Mouse (Mus musculus): ENCODE measurements at regions not wholly inside any gene's neighbourhood (a gene's known extent, or its start where the extent isn't known, plus 50 kb on each side); places are given as distances from the start of the nearest gene placed in this dataset.

DNA sequence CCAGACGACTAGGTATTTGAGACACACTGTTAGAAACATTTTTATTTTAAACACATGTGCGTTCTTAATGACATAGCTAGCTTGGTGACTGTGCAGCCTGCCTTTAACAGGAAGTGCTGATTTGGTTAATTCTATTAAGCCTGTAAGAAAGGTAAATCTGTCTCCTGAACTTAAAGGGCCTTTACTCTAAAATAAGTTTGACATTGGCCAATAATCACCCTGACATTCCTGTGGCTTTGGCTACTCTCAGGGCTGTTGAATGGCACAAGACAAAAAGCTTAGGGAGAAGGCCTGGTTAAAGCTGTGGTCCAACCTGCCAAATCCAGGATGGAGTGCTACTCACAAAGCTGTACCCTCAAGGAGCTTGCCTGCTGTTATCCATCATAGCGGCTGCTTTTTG, 201.0 kb upstream of the Rspo3 start:
- Histone ChIP-seq H3K4me3 (no peak overlapping the region), H3K4me2 (replicated peaks) (no peak overlapping the region), H3K27me3 (replicated peaks) (no peaks in the 10 kb centered on the region), H3K9me3 (no peaks in the 10 kb centered on the region), H3K27ac (no peak overlapping the region), H3K36me3 (no peaks in the 10 kb centered on the region), H3K9ac (no peak overlapping the region), H3K4me1 (no peaks in the 10 kb centered on the region)
- ATAC-seq (ENCODE audit: low FRiP score, low read depth): no peak
- WGBS: 86% methylated on average over 3 of the region's 3 CpGs

DNA sequence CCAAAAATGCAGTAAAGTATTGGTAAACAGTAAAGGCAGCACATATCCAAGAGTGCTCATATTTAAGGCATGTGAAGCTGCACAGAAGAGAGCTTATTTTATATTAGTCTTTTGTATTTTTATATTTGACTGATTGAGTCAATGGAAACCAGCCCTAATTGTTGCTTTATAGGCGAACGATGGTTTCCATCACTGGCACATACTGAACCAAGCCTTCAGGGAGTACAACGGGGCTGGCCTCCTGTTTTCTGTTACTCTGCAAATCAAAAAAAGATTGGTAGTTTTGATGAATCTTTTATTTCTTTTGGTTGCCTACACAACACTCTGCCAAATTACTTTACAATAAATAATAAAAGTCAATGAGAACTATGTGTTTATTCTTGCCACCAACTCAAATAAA, 189.7 kb upstream of the Rspo3 start:
- 88% methylated on average over 3 of the region's 3 CpGs for WGBS
- Histone ChIP-seq H3K4me2 (replicated peaks) (no peak overlapping the region), H3K9ac (no peak overlapping the region), H3K9me3 (no peaks in the 10 kb centered on the region), H3K36me3 (no peaks in the 10 kb centered on the region), H3K4me3 (no peak overlapping the region), H3K27ac (no peak overlapping the region), H3K4me1 (no peaks in the 10 kb centered on the region), H3K27me3 (replicated peaks) (no peaks in the 10 kb centered on the region)
- ATAC-seq (ENCODE audit: low FRiP score, low read depth): no peak

DNA sequence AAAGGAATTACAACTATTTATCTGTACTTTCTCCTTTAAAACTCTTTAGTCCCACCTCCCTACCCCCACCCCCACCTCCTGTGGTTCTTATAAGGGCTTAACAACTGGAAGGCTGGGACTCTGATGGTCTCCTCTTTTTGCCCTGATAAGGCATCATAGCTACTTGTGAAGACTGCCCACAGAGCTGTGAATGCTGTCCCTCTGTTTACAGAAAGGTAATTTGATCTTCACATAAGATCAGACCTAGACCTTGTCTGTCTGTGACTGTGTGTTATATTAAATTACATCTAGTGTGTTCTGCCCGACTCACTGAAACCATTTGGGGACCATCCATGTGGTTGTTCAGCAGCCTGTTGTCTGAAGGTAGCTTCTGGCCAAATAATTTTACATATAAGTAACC, 175.3 kb upstream of the Rspo3 start:
- no peak overlapping the region for H3K27ac ChIP-seq
- H3K4me3 ChIP-seq: no peak overlapping the region
- no peaks in the 10 kb centered on the region for H3K4me1 ChIP-seq
- no peak overlapping the region for H3K9ac ChIP-seq
- 61% methylated on average over 1 of the region's 1 CpGs for WGBS
- no peaks in the 10 kb centered on the region for H3K36me3 ChIP-seq
- no peak for ATAC-seq (ENCODE audit: low FRiP score, low read depth)
- no peaks in the 10 kb centered on the region for H3K9me3 ChIP-seq
- no peaks in the 10 kb centered on the region for H3K27me3 ChIP-seq (replicated peaks)
- H3K4me2 ChIP-seq (replicated peaks): no peak overlapping the region

GRCm38 (mm10) chr10:29708653-29709052, 173.0 kb upstream of the Rspo3 start:
- H3K27ac ChIP-seq: no peak overlapping the region
- WGBS: 68% methylated on average over 2 of the region's 2 CpGs
- no peak overlapping the region for H3K4me3 ChIP-seq
- ATAC-seq (ENCODE audit: low FRiP score, low read depth): no peak
- no peak overlapping the region for H3K4me2 ChIP-seq (replicated peaks)
- no peaks in the 10 kb centered on the region for H3K36me3 ChIP-seq
- H3K9ac ChIP-seq: no peak overlapping the region
- H3K9me3 ChIP-seq: no peaks in the 10 kb centered on the region
- no peaks in the 10 kb centered on the region for H3K4me1 ChIP-seq
- no peaks in the 10 kb centered on the region for H3K27me3 ChIP-seq (replicated peaks)

DNA sequence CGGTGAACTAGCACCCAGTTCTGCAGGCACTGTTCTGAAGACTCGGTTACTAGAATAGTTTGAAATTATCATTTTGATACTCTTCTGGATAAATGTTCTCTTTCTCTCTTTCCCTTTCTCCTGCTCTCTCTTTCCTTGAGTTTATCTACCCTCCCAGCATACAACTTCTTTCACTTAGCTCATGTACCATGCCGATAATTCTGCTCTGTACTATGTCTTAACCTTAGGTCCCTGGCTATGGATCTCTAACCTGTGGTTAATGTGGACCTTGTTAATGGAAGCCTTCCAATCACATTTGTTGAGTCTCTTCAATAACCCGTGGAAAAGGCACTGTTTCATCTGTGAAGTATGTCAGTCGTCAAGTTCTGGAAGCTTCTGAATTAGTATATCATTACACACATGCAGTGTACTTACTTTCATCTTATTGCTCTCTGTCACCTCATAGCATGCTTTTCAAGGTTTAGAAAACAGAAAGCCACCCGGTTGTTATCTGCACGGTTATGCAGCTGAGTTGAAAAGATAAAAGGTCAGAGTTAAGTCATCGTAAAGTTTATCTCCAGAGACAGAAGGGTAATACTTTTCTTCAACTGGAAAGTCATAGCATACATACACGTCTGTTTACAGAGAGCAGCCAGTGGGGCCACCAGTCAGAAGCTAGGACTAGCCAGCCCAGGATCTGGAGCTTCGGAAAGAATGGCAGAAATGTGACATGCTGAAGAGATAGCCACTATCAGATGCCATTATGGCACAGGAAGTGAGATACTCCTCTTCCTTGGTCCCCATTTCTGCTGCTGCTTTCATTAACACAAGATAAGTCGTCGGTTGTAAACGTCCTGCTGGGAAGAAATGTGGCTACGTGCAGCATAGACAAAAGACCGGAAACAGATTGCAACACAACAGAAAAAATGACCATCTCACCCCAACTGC, 157.6 kb upstream of the Rspo3 start:
- Histone ChIP-seq H3K27me3 (replicated peaks) (no peaks in the 10 kb centered on the region), H3K27ac (no peak overlapping the region), H3K4me1 (no peaks in the 10 kb centered on the region), H3K9ac (no peak overlapping the region), H3K36me3 (no peaks in the 10 kb centered on the region), H3K4me2 (replicated peaks) (no peak overlapping the region), H3K9me3 (no peaks in the 10 kb centered on the region), H3K4me3 (no peak overlapping the region)
- 73% methylated on average over 15 of the region's 15 CpGs for WGBS
- ATAC-seq (ENCODE audit: low FRiP score, low read depth): no peak

DNA sequence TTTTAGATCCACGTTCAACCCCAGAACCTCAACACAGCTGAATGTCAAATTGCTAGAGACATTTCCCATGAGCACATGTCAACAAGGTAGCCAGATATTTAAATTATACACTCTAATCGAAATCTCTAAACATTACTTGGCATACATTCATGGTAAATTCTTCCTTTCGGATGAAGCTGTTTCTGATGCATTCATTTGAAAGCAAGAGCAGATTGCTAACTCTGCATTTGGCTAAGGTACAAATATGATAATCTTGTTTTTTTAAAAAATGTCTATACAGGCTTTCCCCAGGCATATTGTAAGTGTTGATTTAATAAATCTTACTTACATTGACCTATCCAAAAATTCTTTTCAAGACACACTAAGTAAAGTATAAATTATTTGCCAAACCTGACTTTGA, 153.9 kb upstream of the Rspo3 start:
- no peak for ATAC-seq (ENCODE audit: low FRiP score, low read depth)
- Histone ChIP-seq H3K4me2 (replicated peaks) (no peak overlapping the region), H3K9ac (no peak overlapping the region), H3K9me3 (no peaks in the 10 kb centered on the region), H3K36me3 (no peaks in the 10 kb centered on the region), H3K27me3 (replicated peaks) (no peaks in the 10 kb centered on the region), H3K4me3 (no peak overlapping the region), H3K4me1 (no peaks in the 10 kb centered on the region), H3K27ac (no peak overlapping the region)
- 90% methylated on average over 3 of the region's 3 CpGs for WGBS

- 0 out of 2 replicates have a peak, but pooled peaks have one; percentile 37 for ATAC-seq (ENCODE audit: low FRiP score, low read depth)
- Histone ChIP-seq H3K9me3 (no peaks in the 10 kb centered on the region), H3K27me3 (replicated peaks) (no peaks in the 10 kb centered on the region), H3K36me3 (no peaks in the 10 kb centered on the region), H3K27ac (no peak overlapping the region), H3K4me2 (replicated peaks) (no peak overlapping the region), H3K4me3 (no peak overlapping the region), H3K9ac (no peak overlapping the region), H3K4me1 (no peaks in the 10 kb centered on the region)
- 36% methylated on average over 5 of the region's 5 CpGs for WGBS
Measured at GRCm38 (mm10) chr10:29686982-29687381, 151.3 kb upstream of the Rspo3 start.

DNA sequence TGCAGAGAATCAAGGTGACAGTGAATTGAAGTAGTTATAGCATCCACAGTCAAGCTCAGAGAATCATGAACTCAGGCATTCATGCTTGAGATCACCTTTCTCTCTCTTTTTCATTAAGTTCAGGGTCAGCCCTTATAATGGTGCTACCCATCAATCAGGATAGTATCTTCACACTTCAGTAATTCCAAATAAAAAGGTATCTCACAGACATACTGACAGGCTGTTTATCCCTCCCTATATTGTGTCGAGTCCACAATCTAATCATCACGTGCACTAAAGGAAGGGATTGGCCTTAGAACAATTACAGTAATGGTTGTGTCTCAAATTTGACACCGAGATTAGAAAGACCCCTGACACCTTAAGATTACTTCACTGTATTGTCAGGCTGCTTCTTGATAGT, 138.7 kb upstream of the Rspo3 start:
- no peaks in the 10 kb centered on the region for H3K27me3 ChIP-seq (replicated peaks)
- no peak overlapping the region for H3K9ac ChIP-seq
- no peaks in the 10 kb centered on the region for H3K4me1 ChIP-seq
- H3K4me2 ChIP-seq (replicated peaks): no peak overlapping the region
- H3K27ac ChIP-seq: no peak overlapping the region
- H3K9me3 ChIP-seq: no peaks in the 10 kb centered on the region
- 40% methylated on average over 3 of the region's 3 CpGs for WGBS
- H3K4me3 ChIP-seq: no peak overlapping the region
- no peak for ATAC-seq (ENCODE audit: low FRiP score, low read depth)
- no peaks in the 10 kb centered on the region for H3K36me3 ChIP-seq

DNA sequence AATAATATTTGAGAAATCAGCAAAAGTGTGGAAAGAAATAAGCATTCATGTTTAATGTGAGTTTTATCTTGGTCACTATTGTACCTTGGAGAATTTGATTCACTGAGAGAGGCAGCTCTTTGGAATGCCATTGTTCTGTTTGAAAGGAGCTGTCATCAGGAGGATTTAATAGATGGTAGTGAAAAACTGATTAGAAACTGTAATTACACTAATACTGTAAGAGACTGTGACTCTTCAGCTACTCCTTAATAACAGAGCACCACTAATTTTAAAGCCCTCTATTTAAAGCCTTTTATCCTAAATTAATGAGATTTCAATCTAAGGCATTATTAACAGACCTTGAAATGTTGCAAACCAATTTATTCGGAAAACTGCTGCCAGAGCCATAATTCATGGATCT, 126.1 kb upstream of the Rspo3 start:
- Histone ChIP-seq H3K27me3 (replicated peaks) (no peaks in the 10 kb centered on the region), H3K9me3 (no peaks in the 10 kb centered on the region), H3K9ac (no peak overlapping the region), H3K27ac (no peak overlapping the region), H3K4me1 (no peaks in the 10 kb centered on the region), H3K36me3 (no peaks in the 10 kb centered on the region), H3K4me2 (replicated peaks) (no peak overlapping the region), H3K4me3 (no peak overlapping the region)
- no peak for ATAC-seq (ENCODE audit: low FRiP score, low read depth)
- 58% methylated on average over 1 of the region's 1 CpGs for WGBS

DNA sequence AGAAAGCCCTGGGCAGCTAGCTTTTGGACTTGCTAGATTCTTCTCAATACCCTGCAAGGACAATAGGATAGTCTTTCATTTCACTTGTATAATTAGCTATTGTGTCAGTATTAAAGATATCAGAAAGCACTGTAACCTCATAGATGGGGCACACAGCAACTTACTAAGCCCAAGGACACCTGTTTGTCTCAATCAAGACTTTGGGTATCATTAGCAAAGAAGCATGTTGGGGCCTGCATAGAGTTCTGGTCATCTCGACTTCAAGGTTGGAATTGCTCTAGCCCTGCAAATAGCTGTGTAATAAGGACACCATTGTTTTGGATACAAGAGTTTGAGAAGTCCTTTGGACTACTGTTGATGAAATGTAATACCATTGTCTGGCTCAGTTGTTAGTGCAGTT, 104.6 kb upstream of the Rspo3 start:
- no peak overlapping the region for H3K4me3 ChIP-seq
- no peaks in the 10 kb centered on the region for H3K4me1 ChIP-seq
- no peak overlapping the region for H3K27ac ChIP-seq
- H3K9me3 ChIP-seq: no peaks in the 10 kb centered on the region
- no peak overlapping the region for H3K9ac ChIP-seq
- 73% methylated on average over 1 of the region's 1 CpGs for WGBS
- no peak overlapping the region for H3K4me2 ChIP-seq (replicated peaks)
- no peaks in the 10 kb centered on the region for H3K27me3 ChIP-seq (replicated peaks)
- H3K36me3 ChIP-seq: no peaks in the 10 kb centered on the region
- ATAC-seq (ENCODE audit: low FRiP score, low read depth): no peak

DNA sequence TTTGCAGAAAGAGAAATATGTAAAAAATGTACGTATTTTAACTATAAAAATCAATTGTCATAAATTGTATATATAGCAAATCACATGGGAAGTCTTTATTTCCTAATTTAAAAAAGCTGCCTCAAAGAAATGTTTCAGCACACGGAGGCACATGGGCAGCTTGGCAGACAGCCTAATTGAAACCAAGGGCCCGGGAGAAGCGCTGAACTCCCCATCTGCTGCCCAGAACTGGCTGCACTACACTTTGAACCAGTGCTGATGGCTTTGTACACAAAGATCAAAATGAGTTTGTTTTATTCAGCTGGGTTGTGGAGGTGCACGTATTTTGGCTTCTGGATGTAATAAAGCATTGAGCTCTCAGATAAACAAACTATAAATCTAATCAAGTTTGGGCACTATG, 100.2 kb upstream of the Rspo3 start:
- WGBS: 51% methylated on average over 5 of the region's 5 CpGs
- Histone ChIP-seq H3K36me3 (no peaks in the 10 kb centered on the region), H3K9ac (no peak overlapping the region), H3K27me3 (replicated peaks) (no peaks in the 10 kb centered on the region), H3K27ac (no peak overlapping the region), H3K9me3 (no peaks in the 10 kb centered on the region), H3K4me3 (no peak overlapping the region), H3K4me1 (no peaks in the 10 kb centered on the region), H3K4me2 (replicated peaks) (no peak overlapping the region)
- ATAC-seq (ENCODE audit: low FRiP score, low read depth): no peak

DNA sequence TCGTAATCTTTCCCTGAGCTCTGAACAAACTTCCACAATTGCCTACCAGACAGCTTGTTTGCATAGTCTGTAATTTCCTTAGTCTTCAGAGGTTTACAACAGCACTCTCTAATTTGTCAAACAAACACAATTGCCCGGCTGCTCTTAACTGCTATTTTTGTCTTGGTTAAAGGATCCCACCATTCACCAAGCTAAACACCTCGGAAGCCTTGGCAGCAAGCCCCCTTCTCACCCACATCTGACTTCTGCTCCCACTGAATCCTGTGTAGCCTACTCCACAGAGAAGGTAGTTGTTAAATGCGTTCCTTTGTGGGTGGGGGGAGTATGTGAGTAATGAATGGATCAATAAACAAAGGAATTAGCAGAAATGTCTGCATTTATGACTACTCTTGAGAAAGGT, 59.8 kb upstream of the Rspo3 start:
- 12% methylated on average over 4 of the region's 4 CpGs for WGBS
- no peak overlapping the region for H3K4me2 ChIP-seq (replicated peaks)
- H3K9ac ChIP-seq: no peak overlapping the region
- no peak overlapping the region for H3K27ac ChIP-seq
- H3K4me1 ChIP-seq: no peaks in the 10 kb centered on the region
- H3K36me3 ChIP-seq: no peaks in the 10 kb centered on the region
- H3K27me3 ChIP-seq (replicated peaks): no peaks in the 10 kb centered on the region
- no peak for ATAC-seq (ENCODE audit: low FRiP score, low read depth)
- H3K9me3 ChIP-seq: no peaks in the 10 kb centered on the region
- no peak overlapping the region for H3K4me3 ChIP-seq

- no peaks in the 10 kb centered on the region for H3K4me1 ChIP-seq
- H3K9ac ChIP-seq: no peak overlapping the region
- H3K36me3 ChIP-seq: no peaks in the 10 kb centered on the region
- no peak overlapping the region for H3K4me3 ChIP-seq
- H3K27me3 ChIP-seq (replicated peaks): no peaks in the 10 kb centered on the region
- no peak for ATAC-seq (ENCODE audit: low FRiP score, low read depth)
- WGBS: 40% methylated on average over 1 of the region's 1 CpGs
- H3K9me3 ChIP-seq: no peaks in the 10 kb centered on the region
- no peak overlapping the region for H3K4me2 ChIP-seq (replicated peaks)
- no peak overlapping the region for H3K27ac ChIP-seq
Measured at GRCm38 (mm10) chr10:29594969-29595368, 59.3 kb upstream of the Rspo3 start.

Measured in neural tube, embryonic 12.5 days (tissue).